Mouse (Mus musculus) C2C12 (cell line): Measurements from ENCODE around the gene Hoxd11.

Experiments used
- CEBPB ChIP-seq: IDR thresholded peaks from one replicate; pipeline ENCODE4 v1.6.1; 2011; ENCODE audit warnings: low read depth, mild to moderate bottlenecking, control low read depth, moderate library complexity
- CTCF ChIP-seq: IDR thresholded peaks from one replicate; pipeline ENCODE4 v1.5.1; 2011; ENCODE audit not compliant: control insufficient read depth, insufficient read depth, insufficient read length
- MYOD1 ChIP-seq: IDR thresholded peaks from one replicate; pipeline ENCODE4 v1.6.1; 2011; ENCODE audit warnings: low read depth; ENCODE audit not compliant: control insufficient read depth, insufficient read length
- MYOG ChIP-seq: IDR thresholded peaks from one replicate; pipeline ENCODE4 v1.6.1; 2011; ENCODE audit not compliant: control insufficient read depth, insufficient read length; ENCODE audit errors: extremely low read depth
- USF1 ChIP-seq: IDR thresholded peaks from one replicate; pipeline ENCODE4 v1.6.1; 2011; ENCODE audit warnings: low read depth, mild to moderate bottlenecking, control low read depth, moderate library complexity

GRCm38 (mm10) chr2:74689574-74690337 lies 10.4 kb downstream of the Hoxd11 start:
- no peak for TF ChIP-seq CTCF
- TF ChIP-seq USF1 = no peak
- no peak for TF ChIP-seq CEBPB
- TF ChIP-seq MYOG = no peak
- TF ChIP-seq MYOD1 = no peak
